ENCODE assay signal across 8 mouse cellular contexts in the genomic region with DNA sequence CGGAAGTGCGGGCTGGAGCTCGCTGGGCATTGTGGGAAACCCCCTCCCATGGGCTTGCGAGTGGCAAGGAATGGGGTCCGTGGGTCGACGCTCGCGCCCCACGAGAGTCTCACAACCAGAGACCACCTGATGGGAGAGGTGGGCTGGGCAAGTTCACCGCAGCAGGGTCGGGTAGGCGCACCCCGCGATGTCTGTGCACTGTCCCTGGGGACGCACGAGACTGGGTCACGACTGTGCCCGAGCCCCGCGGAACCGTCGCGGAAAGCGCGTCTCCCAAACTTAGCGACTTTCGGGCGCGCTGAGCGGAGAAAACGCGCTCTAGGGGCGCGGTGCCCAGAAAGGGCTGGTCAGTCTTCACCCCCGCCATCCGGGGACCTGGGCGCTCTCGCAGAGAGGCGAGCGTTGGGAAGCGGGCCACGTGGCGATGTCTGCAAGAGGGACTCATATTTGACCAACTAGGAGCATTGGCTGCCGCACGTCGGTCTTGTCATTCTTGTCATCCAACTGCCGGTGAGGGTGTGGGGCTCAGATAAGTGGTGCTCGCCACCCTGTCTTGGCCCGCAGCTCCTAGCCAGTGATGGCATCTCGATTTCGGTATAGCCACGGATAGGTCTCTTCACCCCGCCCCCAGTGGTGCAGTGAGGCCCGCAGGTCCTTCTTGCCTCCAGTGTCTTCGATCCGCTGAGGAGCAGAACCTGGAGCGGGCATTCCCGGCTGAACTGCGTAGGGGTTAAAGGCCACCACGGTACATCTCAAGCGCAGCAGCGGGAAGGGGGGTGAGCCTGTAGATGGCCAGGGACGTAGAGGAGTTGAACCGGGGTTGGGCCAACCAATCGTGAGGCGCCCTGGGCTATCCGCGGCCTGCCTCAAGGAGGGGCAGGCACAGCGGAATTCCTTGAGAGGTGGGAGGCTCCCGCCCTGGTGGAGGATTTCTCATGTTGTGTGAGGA. TPM values are rescaled to one million over a fixed set of nuclear protein-coding genes. Genes with fewer than 3 reads are reported as not detected.
DNase-seq lines count a peak whose midpoint lies in the region; ATAC-seq and TF ChIP-seq lines count a peak whose summit lies in the region.

No protein-coding gene starts in this region.

- peak; percentile 17 for DNase-seq in MEL (ENCODE audit: low read depth, low spot score)
- peak; percentile 48 for DNase-seq in c-Kit-positive CD71-negative TER-119-negative erythroid progenitor cells, embryonic 14.5 days (ENCODE audit: low read depth)
- peak; percentile 78 for DNase-seq in forebrain, embryonic 11.5 days (ENCODE audit: low spot score)
- DNase-seq in heart, postnatal 14 days, result peak; percentile 74
- peak; percentile 77 to 82 for DNase-seq in kidney, postnatal 36 days
- peak; percentile 79 for DNase-seq in lung, postnatal 10 days
- peak; percentile 49 for DNase-seq in ovary, postnatal 14 days (ENCODE audit: low spot score)
- DNase-seq in urinary bladder, postnatal 14 days (ENCODE audit: low spot score), result peak; percentile 60

- no peaks in the 10 kb centered on the region for H3K9me3 ChIP-seq in MEL (replicated peaks; ENCODE audit: insufficient read depth, low read length)
- no peaks in the 10 kb centered on the region for H3K9me3 ChIP-seq in forebrain, embryonic 11.5 days (ENCODE audit: control insufficient read depth, low read length)

- TF ChIP-seq CTCF in MEL (IDR thresholded peaks at IDR 0.05 in 2 of 3, conservative IDR thresholded peaks at IDR 0.05 in 1 of 3; ENCODE audit: control insufficient read depth in 1 of 3, insufficient read depth in 1 of 3, low read depth in 2 of 3, low read length in 3 of 3, poor library complexity in 1 of 3, severe bottlenecking in 1 of 3), result no peak

- TF ChIP-seq RAD21 in MEL (IDR thresholded peaks at IDR 0.05; ENCODE audit: low read depth, low read length), result no peak

- no peaks in the 10 kb centered on the region for H3K79me2 ChIP-seq in MEL (ENCODE audit: control insufficient read depth, insufficient read depth, low read length, poor library complexity)

- intact Hi-C loops in heart, postnatal 14 days (cut with DNase I), result loop anchor here (2.0 to 5.0 kb wide), 2 partner anchors 27 to 48 kb away; no protein-coding TSS in a partner anchor

- no peaks in the 10 kb centered on the region for H3K4me1 ChIP-seq in MEL (ENCODE audit: control insufficient read depth in 1 of 2, insufficient read depth in 2 of 2, low read length in 2 of 2)
- H3K4me1 ChIP-seq in forebrain, embryonic 11.5 days (replicated peaks; ENCODE audit: control insufficient read depth, insufficient read depth, low read length), result peaks cover 4% of the 10 kb centered on the region; the same call in 1 of the 2 replicates

- peaks cover 12 to 23% of the 10 kb centered on the region in 2 experiments for H3K27me3 ChIP-seq in MEL (ENCODE audit: control insufficient read depth in 1 of 2, insufficient read depth in 2 of 2, low read length in 2 of 2)
- no peaks in the 10 kb centered on the region; the same call in 1 of the 2 replicates for H3K27me3 ChIP-seq in forebrain, embryonic 11.5 days (ENCODE audit: control insufficient read depth, insufficient read depth, low read length)

- peak overlapping the region; percentile 30 to 47; a peak in 2 of 4 replicates for H3K4me3 ChIP-seq in MEL (ENCODE audit: control insufficient read depth in 1 of 2, insufficient read depth in 1 of 2, low read depth in 2 of 2, low read length in 2 of 2)
- peak overlapping the region; percentile 94 for H3K4me3 ChIP-seq in forebrain, embryonic 11.5 days (ENCODE audit: low read depth, low read length)

- TF ChIP-seq POLR2A in MEL (IDR thresholded peaks at IDR 0.05; ENCODE audit: control insufficient read depth in 1 of 2, insufficient read depth in 1 of 2, low read depth in 1 of 2, low read length in 2 of 2, poor library complexity in 1 of 2), result 0 out of 4 replicates have a peak, but pooled peaks of 1 of the 2 experiments have one; percentile 4

- TF ChIP-seq EP300 in MEL (IDR thresholded peaks at IDR 0.05; ENCODE audit: low read depth in 1 of 2, low read length in 2 of 2), result no peak

- peak overlapping the region; percentile 39; the same call in 1 of the 2 replicates for H3K9ac ChIP-seq in MEL (ENCODE audit: control insufficient read depth, low read depth, low read length, poor library complexity, severe bottlenecking)
- peak overlapping the region; percentile 67 for H3K9ac ChIP-seq in forebrain, embryonic 11.5 days (ENCODE audit: low read length)

- under 1% methylated on average over 68 of the region's 71 CpGs for WGBS in forebrain, embryonic 11.5 days

- H3K27ac ChIP-seq in MEL (ENCODE audit: control insufficient read depth, low read depth, low read length), result no peak overlapping the region
- no peak overlapping the region for H3K27ac ChIP-seq in forebrain, embryonic 11.5 days (ENCODE audit: low read depth, low read length)

- H3K36me3 ChIP-seq in MEL (ENCODE audit: control insufficient read depth in 1 of 2, insufficient read depth in 2 of 2, low read length in 2 of 2), result no peaks in the 10 kb centered on the region
- no peaks in the 10 kb centered on the region for H3K36me3 ChIP-seq in forebrain, embryonic 11.5 days (ENCODE audit: control insufficient read depth, insufficient read depth, low read length)

- H3K4me2 ChIP-seq in forebrain, embryonic 11.5 days (ENCODE audit: low read depth, low read length, severe bottlenecking), result peak overlapping the region; percentile 93

- ATAC-seq in forebrain, embryonic 11.5 days (replicated peaks; ENCODE audit: low FRiP score), result peak; percentile 72

TF ChIP-seq in MEL, 35 proteins besides CTCF, POLR2A, EP300 and RAD21:
- TF ChIP-seq USF1 (IDR thresholded peaks at IDR 0.05; ENCODE audit: low read depth, low read length), result no peak
- TF ChIP-seq ZKSCAN1 (IDR thresholded peaks at IDR 0.05; ENCODE audit: low read depth, low read length), result no peak
- no peak for TF ChIP-seq MYC (IDR thresholded peaks at IDR 0.05; ENCODE audit: low read depth, low read length)
- TF ChIP-seq TAL1 (IDR thresholded peaks at IDR 0.05; ENCODE audit: low read length), result no peak
- no peak for TF ChIP-seq ELF1 (IDR thresholded peaks at IDR 0.05; ENCODE audit: low read depth, low read length)
- no peak for TF ChIP-seq MYB (IDR thresholded peaks at IDR 0.05; ENCODE audit: low read depth, low read length)
- no peak for TF ChIP-seq MXI1 (IDR thresholded peaks at IDR 0.05; ENCODE audit: low read depth, low read length)

RNA-seq across cellular contexts. Expression of a gene that starts 0.7 kb away (rescaled TPM):
- total RNA-seq in MEL (2012; rRNA removed), result 0.10 and 0.23 TPM in 2 replicates
- under 1 TPM in 1 of 2 experiments, not detected in 1; 0.64 TPM for polyA plus RNA-seq in MEL (2012; ENCODE audit: insufficient read depth in 1 of 2, insufficient read length in 2 of 2, low read depth in 1 of 2, low replicate concordance in 2 of 2, missing spikeins in 1 of 2)
- polyA plus RNA-seq in forebrain, embryonic 11.5 days (2014; fragmentation: Nextera tagmentation; extraction: Ambion mirVana), result 14.2 and 16.1 TPM in 2 replicates
- 10 to 100 TPM; 13.8 to 14.4 TPM for total RNA-seq in heart, postnatal 14 days (2021)

RNA-seq across cellular contexts. Expression of a gene that starts 33.1 kb away (rescaled TPM):
- total RNA-seq in MEL (2012; rRNA removed), result not detected in 2 replicates
- polyA plus RNA-seq in MEL (2012; ENCODE audit: insufficient read depth in 1 of 2, insufficient read length in 2 of 2, low read depth in 1 of 2, low replicate concordance in 2 of 2, missing spikeins in 1 of 2), result under 1 TPM in 1 of 2 experiments, not detected in 1; 0.08 TPM
- polyA plus RNA-seq in forebrain, embryonic 11.5 days (2014; fragmentation: Nextera tagmentation; extraction: Ambion mirVana), result 0.15 TPM in 1 of 2 replicates, not detected in the other
- not detected for total RNA-seq in heart, postnatal 14 days (2021)

RNA-seq across cellular contexts. Expression of a gene that starts 37.0 kb away (rescaled TPM):
- total RNA-seq in MEL (2012; rRNA removed), result 88.2 and 99.5 TPM in 2 replicates
- 100 to 1,000 TPM in 1 of 2 experiments, not detected in 1; 119 TPM for polyA plus RNA-seq in MEL (2012; ENCODE audit: insufficient read depth in 1 of 2, insufficient read length in 2 of 2, low read depth in 1 of 2, low replicate concordance in 2 of 2, missing spikeins in 1 of 2)
- 143 and 148 TPM in 2 replicates for polyA plus RNA-seq in forebrain, embryonic 11.5 days (2014; fragmentation: Nextera tagmentation; extraction: Ambion mirVana)
- 10 to 100 TPM; 63.4 to 68.9 TPM for total RNA-seq in heart, postnatal 14 days (2021)

Comparison
In these comparisons a context has a peak if more than half of its experiments do, and no peak if none do; other contexts are left out.
1. DNase-seq: peak in every context shown above with its lines; median percentile 80 in kidney, postnatal 36 days; 79 in lung, postnatal 10 days; 78 in forebrain, embryonic 11.5 days; 74 in heart, postnatal 14 days; 60 in urinary bladder, postnatal 14 days; 49 in ovary, postnatal 14 days; 48 in c-Kit-positive CD71-negative TER-119-negative erythroid progenitor cells, embryonic 14.5 days; 17 in MEL.
2. RNA of a gene that starts 0.7 kb away (total RNA-seq): 13.8 to 14.4 TPM in heart, postnatal 14 days; 0.10 to 0.23 TPM in MEL; every median in the first group is over 10 times any median in the second.